Mouse (Mus musculus): ENCODE measurements around the gene Scube3.

DNA sequence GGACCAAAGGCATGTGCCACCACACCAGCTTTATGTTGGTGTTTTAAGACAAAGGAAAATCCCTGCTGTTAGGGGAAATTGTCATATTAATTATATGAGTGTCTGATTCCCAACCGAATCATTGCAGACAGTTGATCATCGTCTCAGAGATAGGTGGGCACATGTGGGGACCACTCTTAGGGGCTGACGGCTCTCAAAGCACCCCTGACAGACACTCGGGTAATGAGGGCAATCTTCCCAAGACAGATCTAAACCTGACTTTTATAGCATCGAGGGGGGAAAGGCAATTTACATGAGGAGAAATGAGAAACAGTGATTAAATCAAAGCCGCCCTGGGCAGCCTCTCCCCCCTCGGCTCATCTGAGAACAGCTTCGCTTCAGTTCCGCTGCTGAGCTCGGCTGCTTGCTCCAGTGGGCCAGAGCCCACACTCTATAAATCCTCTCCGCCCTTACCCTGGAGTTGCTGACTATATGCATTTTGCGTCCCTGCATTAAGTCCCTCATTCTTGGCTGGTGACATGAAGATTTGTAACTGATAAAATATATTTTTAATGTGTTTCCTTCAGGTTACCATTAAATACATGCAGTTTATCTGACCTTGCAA, 40.6 kb upstream of the Scube3 start:
- TF ChIP-seq POLR2A (IDR thresholded peaks at IDR 0.05; ENCODE audit: borderline replicate concordance, insufficient read depth, low read length), result no peak
- TF ChIP-seq CTCF (IDR thresholded peaks at IDR 0.05; ENCODE audit: borderline replicate concordance, insufficient read depth, low read depth, low read length), result no peak
